Mouse (Mus musculus) forebrain, postnatal 0 days (tissue): ENCODE results near the gene 9230112D13Rik. TPM values are rescaled to one million over a fixed set of nuclear protein-coding genes. Genes with fewer than 3 reads are reported as not detected.
A peak's percentile ranks its signal among the peaks of the same experiment; 100 is the strongest.

Source experiments
- ATAC-seq: fragments of 200-750 bp; cut with Nextera tagmentation; 2 replicates; pipeline ENCODE4 v1.8.0; 2017; ENCODE audit warnings: mild to moderate bottlenecking, moderate library complexity
- DNase-seq: peaks from one replicate; pipeline ENCODE4 v3.0.0-alpha.2; 2015
- H3K27ac ChIP-seq: fragments of 300-500 bp; sonication (generic); 2 replicates; pipeline ENCODE4 v1.5.1; 2014; ENCODE audit warnings: low read depth, mild to moderate bottlenecking, antibody characterized with exemption, low read length, moderate library complexity, mixed read lengths
- H3K27me3 ChIP-seq: fragments of 300-500 bp; sonication (generic); 2 replicates; pipeline ENCODE4 v1.6.1; 2014; ENCODE audit warnings: mild to moderate bottlenecking, low read length, mixed read lengths; ENCODE audit not compliant: insufficient read depth
- H3K36me3 ChIP-seq: fragments of 300-500 bp; sonication (generic); 2 replicates; pipeline ENCODE4 v1.6.1; 2014; ENCODE audit warnings: mild to moderate bottlenecking, moderate library complexity; ENCODE audit not compliant: insufficient read depth
- H3K4me1 ChIP-seq: fragments of 300-500 bp; sonication (generic); 2 replicates; pipeline ENCODE4 v1.6.1; 2014; ENCODE audit warnings: antibody characterized with exemption; ENCODE audit not compliant: insufficient read depth
- H3K4me2 ChIP-seq: fragments of 300-500 bp; sonication (generic); 2 replicates; pipeline ENCODE4 v1.6.1; 2014; ENCODE audit warnings: low read depth, mild to moderate bottlenecking, moderate library complexity
- H3K4me3 ChIP-seq: fragments of 300-500 bp; sonication (generic); 2 replicates; pipeline ENCODE4 v1.5.1; 2014; ENCODE audit warnings: low read depth, low read length, mixed read lengths
- H3K9ac ChIP-seq: fragments of 300-500 bp; sonication (generic); 2 replicates; pipeline ENCODE4 v1.6.1; 2014; ENCODE audit warnings: mild to moderate bottlenecking
- H3K9me3 ChIP-seq: fragments of 300-500 bp; sonication (generic); 2 replicates; pipeline ENCODE4 v1.6.1; 2016; ENCODE audit warnings: low read length
- CTCF ChIP-seq: sonication (generic); IDR thresholded peaks from 2 replicates; pipeline ENCODE4 v1.5.1; 2016; ENCODE audit warnings: antibody characterized with exemption, control low read depth, low read depth
- WGBS: fragments of 180-500 bp; shearing (Covaris S2); extraction: QIAGEN DNeasy Blood & Tissue Kit; methylation state at CpG from one replicate; pipeline ENCODE4 v1.1.7; 2014; 5-methylcytosine and 5-hydroxymethylcytosine counted together
- polyA plus RNA-seq: library from polyadenylated mRNA; unstranded; fragments of >200 nt; fragmentation: Nextera tagmentation; extraction: Ambion mirVana; gene quantifications from 2 replicates; pipeline ENCODE4 v1.2.1, GENCODE M21; 2015
- total RNA-seq: library from RNA; depleted of rRNA; stranded (reverse); fragments of >200 nt; gene quantifications from 2 replicates; pipeline ENCODE4 v1.2.3, GENCODE M21; 2014

Gene 9230112D13Rik
- total and polyA plus RNA-seq, 2 experiments from 2014 or later, result not detected

DNA sequence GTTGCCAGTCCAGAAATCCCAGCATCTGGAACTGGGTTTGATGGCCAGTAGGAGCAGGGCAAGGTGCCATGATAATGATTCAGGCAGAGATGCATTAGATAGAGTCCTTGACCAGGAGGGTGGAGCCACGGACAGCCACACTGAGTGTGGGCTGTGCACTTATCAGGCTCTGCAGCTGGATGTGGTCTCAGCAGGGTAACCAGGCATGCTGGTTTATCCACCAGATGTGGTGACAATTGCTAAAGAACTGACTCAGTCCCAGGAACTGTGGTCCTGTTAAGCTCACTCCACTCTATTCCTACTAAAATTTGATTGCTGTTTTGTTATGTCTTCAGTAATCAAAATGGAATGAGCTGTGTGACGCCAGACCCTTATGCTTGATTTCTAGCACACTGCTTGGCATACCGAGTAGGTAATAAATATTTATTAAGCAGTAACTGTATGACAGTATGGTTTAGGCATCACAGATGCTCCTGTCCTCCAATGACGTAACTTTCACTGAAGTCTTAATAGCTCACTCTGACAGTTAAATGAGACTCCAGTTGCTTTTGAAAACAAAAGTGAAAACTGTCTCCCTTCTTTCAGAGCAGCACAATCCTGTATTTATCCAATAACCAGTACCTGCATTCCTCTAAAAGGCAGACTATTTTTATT lies 14.3 kb downstream of the 9230112D13Rik start:
- 20% methylated on average over 4 of the region's 4 CpGs for WGBS
- H3K4me1 ChIP-seq, result peaks cover 21% of the 10 kb centered on the region
- no peak overlapping the region for H3K4me2 ChIP-seq
- DNase-seq (no peak), ATAC-seq (peak; percentile 70)
- H3K9ac ChIP-seq, result no peak overlapping the region; the same call in 1 of the 2 replicates
- H3K36me3 ChIP-seq, result no peaks in the 10 kb centered on the region
- peak overlapping the region; percentile 1; the same call in 1 of the 2 replicates for H3K27ac ChIP-seq
- no peak overlapping the region for H3K4me3 ChIP-seq
- no peaks in the 10 kb centered on the region for H3K27me3 ChIP-seq
- no peak for TF ChIP-seq CTCF
- no peaks in the 10 kb centered on the region for H3K9me3 ChIP-seq

GRCm38 (mm10) chr14:34505309-34505708 lies 17.3 kb downstream of the 9230112D13Rik start:
- H3K9me3 ChIP-seq, result no peaks in the 10 kb centered on the region
- no peak overlapping the region for H3K27ac ChIP-seq
- H3K9ac ChIP-seq, result no peak overlapping the region
- 75% methylated on average over 7 of the region's 7 CpGs for WGBS
- H3K4me1 ChIP-seq, result peaks cover 27% of the 10 kb centered on the region
- no peak overlapping the region for H3K4me3 ChIP-seq
- no peaks in the 10 kb centered on the region for H3K27me3 ChIP-seq
- TF ChIP-seq CTCF, result no peak
- H3K4me2 ChIP-seq, result no peak overlapping the region
- DNase-seq (no peak), ATAC-seq (no peak)
- H3K36me3 ChIP-seq, result no peaks in the 10 kb centered on the region

DNA sequence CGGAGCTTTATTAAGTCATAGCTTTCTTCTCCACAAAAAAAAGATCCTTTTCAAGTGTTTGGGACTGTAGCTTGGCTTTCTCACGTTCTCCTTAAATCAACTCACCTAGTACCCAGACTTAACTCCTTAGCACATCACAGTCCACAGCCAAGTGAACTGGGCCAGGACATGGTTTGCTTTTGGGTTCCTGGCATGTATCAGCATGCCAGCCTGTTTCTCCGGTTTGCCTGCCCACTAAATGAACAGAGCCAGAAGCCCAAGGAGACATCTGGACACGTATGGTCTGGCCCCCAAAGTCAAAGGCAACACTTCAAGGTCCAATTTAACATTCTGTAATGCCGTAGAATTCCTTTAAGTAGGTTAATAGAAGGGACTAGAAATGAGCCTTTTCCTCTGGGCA lies 18.2 kb downstream of the 9230112D13Rik start:
- Histone ChIP-seq H3K4me2 (no peak overlapping the region), H3K4me1 (peaks cover 36% of the 10 kb centered on the region), H3K27me3 (no peaks in the 10 kb centered on the region), H3K9me3 (no peaks in the 10 kb centered on the region), H3K36me3 (no peaks in the 10 kb centered on the region), H3K27ac (no peak overlapping the region), H3K9ac (no peak overlapping the region), H3K4me3 (no peak overlapping the region)
- WGBS, result 74% methylated on average over 5 of the region's 5 CpGs
- no peak for ATAC-seq
- DNase-seq, result no peak
- no peak for TF ChIP-seq CTCF

- 32% methylated on average over 6 of the region's 6 CpGs for WGBS
- peak overlapping the region; percentile 96; the same call in 1 of the 2 replicates for H3K27ac ChIP-seq
- TF ChIP-seq CTCF, result no peak
- no peak overlapping the region for H3K4me2 ChIP-seq
- DNase-seq, result peak; percentile 18
- no peaks in the 10 kb centered on the region for H3K9me3 ChIP-seq
- H3K9ac ChIP-seq, result peak overlapping the region; percentile 98; the same call in 1 of the 2 replicates
- H3K4me1 ChIP-seq, result peaks cover 33% of the 10 kb centered on the region
- no peaks in the 10 kb centered on the region for H3K27me3 ChIP-seq
- H3K4me3 ChIP-seq, result no peak overlapping the region
- H3K36me3 ChIP-seq, result no peaks in the 10 kb centered on the region
- no peak for ATAC-seq
These were observed 18.8 kb downstream of the 9230112D13Rik start for GRCm38 (mm10) chr14:34503759-34504158.

DNA sequence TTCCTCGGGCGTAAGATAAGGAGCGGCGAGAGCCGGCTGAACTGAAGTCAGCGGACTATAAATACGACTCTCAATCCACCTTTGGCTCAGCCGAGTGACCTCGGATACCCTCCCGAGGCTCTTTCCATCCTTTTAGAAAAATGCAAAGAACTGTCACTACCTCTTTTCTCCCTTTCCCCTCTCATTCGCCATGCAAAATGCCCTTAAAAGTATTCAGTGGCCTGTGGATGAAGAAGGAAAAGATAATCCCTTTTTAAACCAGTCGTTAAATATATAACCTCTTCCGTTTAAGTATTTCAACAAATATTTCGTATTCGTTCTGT lies 19.3 kb downstream of the 9230112D13Rik start, which contains the start of gene Bmpr1a:
Gene Bmpr1a (minus strand): TSS at position 17 of the 323 bp plus-strand sequence.
- no peak for TF ChIP-seq CTCF
- Histone ChIP-seq H3K4me2 (peak within 1 kb of the TSS; percentile 82), H3K27me3 (no peaks in the 10 kb centered on the region), H3K4me1 (peaks cover 29% of the 10 kb centered on the region), H3K9me3 (no peaks in the 10 kb centered on the region), H3K36me3 (no peaks in the 10 kb centered on the region), H3K9ac (peak within 1 kb of the TSS; percentile 98), H3K27ac (peak within 1 kb of the TSS; percentile 96), H3K4me3 (peak within 1 kb of the TSS; percentile 83)
- 8% methylated on average over 15 of the region's 15 CpGs for WGBS
- ATAC-seq (no peak), DNase-seq (no peak)

DNA sequence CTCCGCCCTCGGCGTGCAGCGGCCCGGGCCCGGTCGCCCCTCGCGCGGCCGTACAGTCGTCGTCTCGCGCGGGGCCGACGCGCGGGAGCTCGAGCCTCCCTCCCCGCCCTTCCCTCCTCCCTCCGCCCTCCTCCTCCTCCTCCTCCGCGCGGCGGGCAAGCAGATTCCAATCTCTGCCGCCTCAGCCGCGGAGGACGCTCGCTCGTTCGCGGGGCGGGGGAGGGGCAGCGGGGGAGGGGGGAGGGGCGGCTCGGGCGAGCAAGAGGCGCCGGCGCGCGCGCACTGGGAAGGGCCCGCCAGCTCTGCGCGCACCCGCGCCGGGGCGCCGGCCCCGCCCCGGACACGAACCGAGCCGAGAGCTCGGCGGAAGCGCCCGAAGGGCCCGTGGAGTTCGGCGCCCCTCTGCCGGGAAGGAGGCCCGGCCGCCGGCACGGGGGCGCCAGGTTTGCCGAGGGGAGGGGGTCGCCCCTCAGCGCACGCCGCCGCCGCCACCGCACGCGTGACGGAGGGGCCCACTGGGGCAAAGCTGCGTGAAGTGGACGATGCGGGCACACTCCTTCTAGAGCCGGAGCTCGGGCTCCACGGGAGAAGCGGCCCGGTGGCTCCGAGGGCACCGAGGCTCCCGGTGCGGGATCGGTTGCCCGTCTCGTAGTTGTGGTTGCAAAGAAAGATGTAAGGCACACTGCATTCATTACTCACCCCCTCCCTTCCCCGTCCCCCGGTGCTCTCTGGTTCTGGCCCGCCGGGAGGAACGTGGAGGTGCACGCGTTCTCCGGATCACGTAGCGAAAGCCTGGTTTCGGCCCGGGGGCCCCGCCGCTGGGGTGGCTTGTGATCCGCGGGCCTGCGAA lies 19.9 kb downstream of the 9230112D13Rik start:
- Histone ChIP-seq H3K36me3 (no peaks in the 10 kb centered on the region), H3K4me2 (peak overlapping the region; percentile 82), H3K9ac (peak overlapping the region; percentile 98), H3K9me3 (no peaks in the 10 kb centered on the region), H3K4me3 (peak overlapping the region; percentile 83), H3K4me1 (peaks cover 26% of the 10 kb centered on the region; the same call in 1 of the 2 replicates), H3K27ac (peak overlapping the region; percentile 96), H3K27me3 (no peaks in the 10 kb centered on the region)
- DNase-seq, result peak; percentile 97
- WGBS, result 1% methylated on average over 86 of the region's 115 CpGs
- no peak for TF ChIP-seq CTCF
- ATAC-seq, result peak; percentile 93
